Mouse (Mus musculus) heart, postnatal 36 days (tissue): ENCODE results near the gene Olfr1107. TPM values are rescaled to one million over a fixed set of nuclear protein-coding genes. Genes with fewer than 3 reads are reported as not detected.

Source experiments
- DNase-seq, 2 experiments: peaks; one replicate each; pipeline ENCODE4 v3.0.0; 2021 to 2022
- intact Hi-C: fragments of 180-260 bp; cut with DNase I; formaldehyde crosslinking; loops from one replicate; pipeline ENCODE4 v1.15.1; 2025
- total RNA-seq, 2 experiments: library from RNA; stranded (reverse); gene quantifications; 2 replicates each; pipeline ENCODE4 v1.2.3; 2021

Olfr1107 gene
- total RNA-seq: not detected

- intact Hi-C loops: no loop called here
- DNase-seq: no peak
Measured at GRCm38 (mm10) chr2:87075717-87076116, at the start of gene Olfr1107. TSS of gene Olfr1107 (minus strand) at chr2:87075817.

- intact Hi-C loops: no loop called here
Measured at GRCm38 (mm10) chr2:87114467-87114866, 38.9 kb upstream of the Olfr1107 start, which contains the start of gene Olfr259. TSS of gene Olfr259 (minus strand) at chr2:87114567.

GRCm38 (mm10) chr2:87095908-87096307, 20.3 kb upstream of the Olfr1107 start, which contains the start of gene Olfr1109:
TSS of gene Olfr1109 (minus strand) at chr2:87096008.
- no peak for DNase-seq
- intact Hi-C loops: no loop called here

More at GRCm38 (mm10) chr2:87114467-87114866, 38.9 kb upstream of the Olfr1107 start, which contains the start of gene Olfr259:
- DNase-seq: no peak

- DNase-seq: no peak
- intact Hi-C loops: no loop called here
Measured at GRCm38 (mm10) chr2:87052173-87052572, 23.4 kb downstream of the Olfr1107 start, which contains the start of gene Olfr1106. TSS of gene Olfr1106 (minus strand) at chr2:87052273.

GRCm38 (mm10) chr2:87036431-87036830, 39.2 kb downstream of the Olfr1107 start, which contains the start of gene Olfr1105:
TSS of gene Olfr1105 (minus strand) at chr2:87036531.
- intact Hi-C loops: no loop called here
- DNase-seq: no peak

- intact Hi-C loops: no loop called here
- DNase-seq: no peak
Measured at GRCm38 (mm10) chr2:87026980-87027379, 48.6 kb downstream of the Olfr1107 start, which contains the start of gene Olfr1104. TSS of gene Olfr1104 (minus strand) at chr2:87027080.

Other genes starting within 250 kb of the Olfr1107 start
- gene Olfr1095, start 224.1 kb downstream of the Olfr1107 start, total RNA-seq: not detected
- not detected for gene Gm13723, start 201.0 kb downstream of the Olfr1107 start, total RNA-seq
- not detected for gene Olfr1097, start 183.6 kb downstream of the Olfr1107 start, total RNA-seq
- not detected for gene Olfr1098, start 151.3 kb downstream of the Olfr1107 start, total RNA-seq
- gene Olfr1099, start 115.1 kb downstream of the Olfr1107 start, total RNA-seq: not detected
- gene Olfr1100, start 95.9 kb downstream of the Olfr1107 start, total RNA-seq: not detected
- gene Olfr1101, start 84.6 kb downstream of the Olfr1107 start, total RNA-seq: not detected
- not detected for gene Olfr1102, start 77.4 kb downstream of the Olfr1107 start, total RNA-seq
- gene Olfr1104, start 48.7 kb downstream of the Olfr1107 start, total RNA-seq: not detected
- not detected for gene Olfr1105, start 39.3 kb downstream of the Olfr1107 start, total RNA-seq
- not detected for gene Olfr1106, start 23.5 kb downstream of the Olfr1107 start, total RNA-seq
- gene Olfr1109, start 20.2 kb upstream of the Olfr1107 start, total RNA-seq: not detected
- gene Olfr259, start 38.8 kb upstream of the Olfr1107 start, total RNA-seq: not detected
- not detected for gene Olfr1110, start 64.5 kb upstream of the Olfr1107 start, total RNA-seq
- gene Olfr1111, start 76.8 kb upstream of the Olfr1107 start, total RNA-seq: not detected
- gene Olfr1112, start 112.0 kb upstream of the Olfr1107 start, total RNA-seq: not detected
- not detected for gene Olfr1113, start 133.2 kb upstream of the Olfr1107 start, total RNA-seq
- gene Olfr1115, start 172.2 kb upstream of the Olfr1107 start, total RNA-seq: not detected
- not detected for gene Olfr1116, start 191.7 kb upstream of the Olfr1107 start, total RNA-seq
- gene Olfr1118, start 231.8 kb upstream of the Olfr1107 start, total RNA-seq: not detected